Mouse (Mus musculus) 3134 (cell line): Measurements from ENCODE around the gene Fbxl13.

ENCODE experiments used
- DNase-seq: peaks from one replicate; pipeline ENCODE4 v3.0.0-alpha.2; 2011; ENCODE audit warnings: low spot score; ENCODE audit not compliant: insufficient read length; ENCODE audit errors: extremely low read depth

The Fbxl13 gene

DNA sequence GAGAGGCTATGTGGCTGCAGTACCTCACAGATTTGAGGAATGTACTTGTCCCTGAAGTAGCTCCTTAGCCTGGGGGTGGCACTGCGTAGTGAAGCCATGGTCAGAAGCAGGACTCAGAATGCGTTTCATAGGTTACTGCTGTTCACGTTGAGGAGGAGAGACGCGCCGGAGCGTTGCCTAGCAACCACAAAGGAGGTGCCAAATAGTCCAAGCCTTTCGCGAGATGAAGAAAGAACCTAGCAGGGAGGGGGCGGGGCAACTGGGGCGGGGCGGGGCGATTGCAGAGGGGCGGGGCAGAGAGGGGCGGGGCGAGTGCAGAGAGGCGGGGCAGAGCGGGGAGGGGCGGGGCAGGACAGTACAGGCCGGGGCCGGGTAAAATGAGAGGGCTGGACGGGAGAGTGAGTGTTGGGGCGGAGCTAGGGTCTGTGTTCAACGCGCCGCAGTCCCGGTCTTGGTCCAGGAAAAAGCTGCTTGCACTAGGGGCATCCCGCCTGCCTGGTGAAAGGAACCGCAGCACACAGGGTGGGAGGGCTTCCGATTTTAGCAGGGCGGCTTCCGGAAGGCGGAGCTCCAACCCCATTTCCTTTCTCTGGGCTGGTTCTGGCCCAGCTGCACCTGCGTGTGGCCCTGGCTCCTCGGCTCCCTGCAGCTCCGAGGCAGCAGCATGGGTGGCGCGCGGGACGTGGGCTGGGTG lies at the start of gene Fbxl13, which contains the start of gene Armc10:
Fbxl13 (minus strand) TSS at position 196 of the 694 bp plus-strand sequence.
Armc10 (plus strand) TSS at position 375 of the 694 bp plus-strand sequence.
- peak; percentile 84 for DNase-seq

DNA sequence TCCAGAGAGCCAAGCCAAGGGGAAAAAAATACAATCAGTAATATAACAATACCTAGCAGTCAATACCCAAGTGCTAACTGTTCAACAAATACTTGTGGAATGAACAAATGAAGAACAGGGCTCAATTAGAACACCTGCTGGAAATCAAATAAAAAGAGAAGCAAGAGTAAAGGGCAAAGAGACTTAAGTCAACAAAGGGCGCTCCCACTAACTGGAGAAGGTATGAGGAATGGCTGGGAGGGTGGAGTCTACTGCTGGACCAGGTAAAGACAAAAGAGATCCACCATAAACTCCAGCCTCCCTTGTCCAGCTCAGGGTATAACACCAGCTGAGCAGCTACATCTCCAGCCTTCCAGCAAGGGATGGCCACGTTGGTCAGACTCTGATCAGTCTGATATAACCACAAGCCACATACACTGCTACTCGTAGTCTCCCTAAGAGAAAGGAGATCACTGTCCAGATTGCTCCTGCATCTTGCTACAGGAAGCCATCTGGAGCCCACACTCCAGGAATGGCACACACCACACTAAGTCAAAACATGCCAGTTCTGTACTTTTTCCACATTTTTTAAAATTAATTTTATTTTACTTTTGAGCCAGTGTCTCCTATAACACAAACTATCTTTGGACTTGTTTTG lies 49.5 kb upstream of the Fbxl13 start:
- DNase-seq: no peak

DNA sequence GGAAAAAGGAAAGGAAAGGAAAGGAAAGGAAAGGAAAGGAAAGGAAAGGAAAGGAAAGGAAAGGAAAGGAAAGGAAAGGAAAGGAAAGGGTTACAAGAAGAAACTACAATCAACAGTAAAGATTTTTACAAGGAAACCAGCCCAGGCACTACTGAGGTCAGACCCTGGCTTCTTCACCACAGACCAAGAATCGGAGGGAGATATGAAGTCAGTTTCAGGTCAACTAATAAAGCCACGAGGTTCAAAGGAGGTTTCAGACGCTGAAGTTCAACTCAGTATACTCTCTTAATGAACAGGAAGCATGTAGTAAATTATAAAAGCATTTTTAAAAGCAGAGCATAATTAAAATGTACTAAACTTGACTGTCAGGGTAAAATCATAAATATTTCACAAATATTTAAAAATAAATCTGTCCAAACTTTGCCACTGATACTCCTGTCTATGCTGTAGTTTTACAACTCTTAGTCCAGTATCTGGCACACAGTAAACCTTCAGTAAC lies 48.0 kb upstream of the Fbxl13 start:
- DNase-seq: no peak

DNA sequence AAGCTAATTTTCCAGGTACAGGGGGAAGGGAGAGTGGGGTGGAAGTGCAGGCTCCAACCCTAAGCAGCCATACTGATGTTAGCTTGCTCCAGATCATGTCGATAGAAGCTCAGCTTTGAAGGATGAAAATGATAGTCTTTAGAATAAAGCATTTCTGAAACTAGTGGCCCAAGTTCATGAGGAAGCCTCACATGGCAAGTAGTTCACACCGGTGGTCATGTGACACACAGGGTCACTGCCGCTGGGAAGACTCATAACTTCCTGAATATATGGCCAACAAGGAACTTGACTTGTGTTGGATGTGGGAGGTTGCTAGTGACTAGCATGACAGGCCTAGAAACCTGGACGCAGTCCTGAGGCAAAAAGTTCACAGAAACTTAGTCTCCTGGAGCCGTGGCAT lies 46.8 kb upstream of the Fbxl13 start:
- DNase-seq: no peak

DNA sequence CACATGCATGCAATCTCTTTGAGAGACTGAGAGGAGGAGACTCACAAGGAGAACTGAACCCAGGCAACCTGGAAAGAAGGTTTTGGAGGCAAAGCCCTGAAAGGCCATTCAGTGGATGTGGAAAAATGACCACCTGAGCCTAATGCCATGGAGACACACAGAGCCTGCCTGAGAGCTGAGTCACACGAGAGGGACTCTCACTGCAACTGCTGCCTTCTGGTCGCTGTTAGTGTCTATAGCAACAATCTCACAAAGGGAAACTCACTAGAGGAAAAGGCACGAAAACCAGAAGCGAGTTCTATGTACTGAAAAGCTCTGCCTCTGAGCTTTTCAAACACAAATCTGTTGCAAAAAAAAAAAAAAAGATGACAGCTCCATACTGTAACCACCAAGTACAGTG lies 41.6 kb upstream of the Fbxl13 start:
- DNase-seq: no peak

DNA sequence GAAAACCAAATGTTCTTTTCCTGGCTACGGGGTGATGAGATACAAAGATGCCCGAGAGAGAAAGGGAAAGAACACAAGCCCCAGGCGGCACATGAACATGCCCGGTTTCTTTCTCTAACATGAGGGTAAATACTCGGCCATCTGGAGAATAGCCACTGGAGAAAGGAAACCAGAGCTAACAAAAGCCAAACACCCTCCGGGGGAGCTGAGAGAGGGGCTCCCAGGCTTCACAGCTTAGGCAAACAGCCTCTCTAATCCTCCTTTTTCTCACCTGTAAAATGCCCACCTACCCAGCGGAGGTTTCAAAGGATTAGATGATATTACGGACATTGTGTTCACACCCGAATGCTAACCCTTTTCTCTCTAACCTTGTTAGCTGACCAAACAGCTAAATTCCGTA lies 39.6 kb upstream of the Fbxl13 start:
- DNase-seq: no peak

DNA sequence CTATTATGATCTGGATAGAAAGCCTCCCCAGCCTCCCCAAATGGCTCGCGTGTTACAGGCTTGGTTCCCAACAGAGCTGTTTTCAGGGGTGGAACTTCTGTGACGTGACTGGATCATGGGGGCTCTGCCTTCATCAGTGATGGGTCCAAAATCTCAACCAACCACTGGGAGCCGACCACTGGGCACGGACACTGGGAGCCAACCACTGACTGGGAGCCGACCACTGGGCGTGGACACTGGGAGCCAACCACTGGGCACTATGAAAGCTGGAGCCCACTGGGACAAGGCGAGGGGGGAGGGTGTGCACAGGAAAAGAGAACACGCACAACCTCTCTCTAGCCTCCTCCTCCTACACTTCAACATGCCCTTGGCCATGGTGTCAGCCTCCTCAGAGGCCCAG lies 38.4 kb upstream of the Fbxl13 start:
- no peak for DNase-seq

DNA sequence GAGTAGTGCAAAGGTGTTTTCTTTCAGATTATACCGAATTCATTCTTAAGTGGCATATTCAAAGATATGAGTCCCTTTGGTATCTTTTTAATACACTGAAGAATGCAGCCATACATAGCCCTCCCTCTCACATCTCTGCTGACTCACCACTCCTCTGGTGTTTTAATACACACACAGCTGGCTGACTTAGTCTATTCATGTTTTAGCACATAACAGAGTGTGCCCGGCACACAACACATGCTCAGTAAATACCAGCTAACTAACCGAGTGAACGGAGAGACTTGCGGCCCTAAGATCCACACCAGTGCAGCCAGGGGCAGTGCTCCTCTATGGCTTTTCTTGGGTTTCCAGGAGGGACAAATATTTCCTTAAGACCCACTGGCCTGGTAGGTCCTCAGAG lies 35.5 kb upstream of the Fbxl13 start:
- DNase-seq: no peak

DNA sequence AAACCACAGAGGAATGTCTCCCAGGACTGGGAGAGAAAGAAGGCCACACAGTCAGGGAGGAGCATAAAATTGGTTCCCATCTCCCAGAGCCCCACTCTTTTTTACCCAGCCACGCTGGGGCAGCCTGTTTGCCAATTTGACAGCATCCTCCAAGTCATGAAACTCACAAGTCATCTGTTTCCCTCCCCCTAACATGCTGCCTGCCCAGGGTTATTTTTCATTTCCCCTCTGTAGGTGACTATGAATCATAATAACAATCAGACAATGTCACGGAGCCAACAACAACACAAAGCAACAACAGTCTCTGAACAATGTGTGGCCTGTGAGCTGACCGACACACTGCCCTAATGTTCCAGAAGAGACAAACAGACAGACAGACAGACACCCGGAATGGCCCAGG lies 34.6 kb upstream of the Fbxl13 start:
- DNase-seq: no peak

DNA sequence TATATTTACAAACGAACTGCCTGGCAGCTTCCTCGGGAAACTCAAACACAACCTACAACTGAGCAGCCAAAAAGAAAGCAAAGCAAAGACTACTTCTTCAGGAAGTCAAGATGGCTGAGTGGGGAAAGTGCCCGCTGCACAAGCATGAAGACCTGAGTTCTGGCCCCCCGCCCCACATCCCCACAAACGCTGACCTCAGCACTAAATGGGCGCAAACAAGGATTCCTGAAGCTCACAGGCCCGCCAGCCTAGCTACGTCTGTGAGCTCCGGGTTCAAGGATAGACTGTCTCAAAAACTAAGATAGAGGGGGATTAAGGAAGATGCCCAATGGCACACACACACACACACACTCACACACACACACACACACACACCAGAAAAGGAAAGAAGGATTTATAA lies 32.9 kb upstream of the Fbxl13 start:
- no peak for DNase-seq

DNA sequence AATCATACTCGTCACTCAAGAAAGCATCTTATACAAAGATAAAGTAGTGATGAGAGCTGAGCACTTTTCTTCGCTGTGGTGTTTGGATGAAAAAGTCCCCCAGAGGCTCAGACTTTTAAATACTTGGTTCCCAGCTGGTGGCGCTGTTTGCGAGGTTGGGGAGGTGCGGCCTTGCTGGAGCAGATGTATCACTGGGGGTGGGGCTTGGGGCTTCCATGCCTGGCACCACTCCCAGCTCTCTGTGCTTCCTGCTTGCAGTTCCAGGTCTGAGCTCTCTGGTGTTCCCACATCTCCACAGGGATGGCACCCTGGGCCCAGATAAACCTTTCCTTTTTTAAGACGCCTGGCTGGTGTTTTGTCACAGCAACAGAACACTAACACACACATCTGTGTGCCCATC lies 32.5 kb upstream of the Fbxl13 start:
- no peak for DNase-seq

DNA sequence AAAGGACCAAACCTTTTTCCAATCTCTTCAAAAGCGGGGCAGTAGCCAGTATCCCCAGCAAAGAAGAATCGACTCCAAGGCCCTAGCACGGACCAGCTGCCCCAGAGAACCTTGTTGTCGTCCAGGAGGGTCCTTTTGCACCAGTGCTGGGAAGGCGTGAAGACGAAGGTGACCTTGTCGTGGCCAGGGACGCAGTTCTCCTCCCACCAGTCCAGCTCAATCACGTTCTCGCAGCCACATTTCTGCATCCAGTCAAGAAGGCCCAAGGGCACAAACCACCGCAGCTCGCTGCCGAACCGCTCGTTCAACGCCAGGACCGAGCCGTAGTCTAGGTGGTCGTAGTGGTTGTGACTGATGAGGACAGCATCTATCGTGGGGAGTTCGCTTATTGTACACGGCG lies 30.1 kb upstream of the Fbxl13 start:
- DNase-seq: no peak

DNA sequence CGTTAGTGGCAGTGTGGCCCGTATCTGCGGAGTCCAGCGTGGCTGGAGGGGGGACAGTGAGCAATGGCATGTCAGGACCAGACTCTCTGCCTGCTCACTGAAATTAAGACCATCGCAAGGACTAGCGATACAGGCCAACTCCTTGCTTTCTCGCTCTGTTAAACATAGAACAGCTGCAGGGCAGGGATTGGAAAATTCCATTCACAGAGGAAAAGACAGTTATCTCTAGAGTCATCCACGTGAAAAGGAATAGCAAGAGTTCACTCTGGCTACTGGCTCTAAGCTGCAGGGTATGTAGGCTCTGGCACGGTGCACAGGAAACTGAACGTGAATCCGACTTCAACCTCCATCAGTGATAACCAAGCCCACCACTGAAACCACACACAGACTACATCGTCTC lies 29.6 kb upstream of the Fbxl13 start:
- DNase-seq: no peak

DNA sequence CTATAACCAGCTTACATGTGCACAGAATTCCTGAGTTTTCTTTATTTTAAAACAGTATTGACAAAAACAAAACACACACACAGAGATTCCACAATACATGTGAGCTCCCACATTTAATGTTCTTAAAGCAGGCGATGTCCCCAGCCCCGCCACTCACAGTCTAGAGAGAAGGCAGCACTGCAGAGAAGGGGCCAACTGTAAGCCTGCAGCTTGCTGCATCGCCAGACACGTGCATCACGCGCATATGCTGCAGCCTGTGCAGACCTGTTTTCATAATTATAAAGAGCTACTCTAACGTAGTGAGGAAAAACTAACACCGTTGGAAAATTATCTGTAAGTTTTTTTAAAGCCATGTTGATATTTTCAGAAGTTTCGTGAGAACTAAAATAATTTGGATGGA lies 28.3 kb upstream of the Fbxl13 start:
- no peak for DNase-seq

DNA sequence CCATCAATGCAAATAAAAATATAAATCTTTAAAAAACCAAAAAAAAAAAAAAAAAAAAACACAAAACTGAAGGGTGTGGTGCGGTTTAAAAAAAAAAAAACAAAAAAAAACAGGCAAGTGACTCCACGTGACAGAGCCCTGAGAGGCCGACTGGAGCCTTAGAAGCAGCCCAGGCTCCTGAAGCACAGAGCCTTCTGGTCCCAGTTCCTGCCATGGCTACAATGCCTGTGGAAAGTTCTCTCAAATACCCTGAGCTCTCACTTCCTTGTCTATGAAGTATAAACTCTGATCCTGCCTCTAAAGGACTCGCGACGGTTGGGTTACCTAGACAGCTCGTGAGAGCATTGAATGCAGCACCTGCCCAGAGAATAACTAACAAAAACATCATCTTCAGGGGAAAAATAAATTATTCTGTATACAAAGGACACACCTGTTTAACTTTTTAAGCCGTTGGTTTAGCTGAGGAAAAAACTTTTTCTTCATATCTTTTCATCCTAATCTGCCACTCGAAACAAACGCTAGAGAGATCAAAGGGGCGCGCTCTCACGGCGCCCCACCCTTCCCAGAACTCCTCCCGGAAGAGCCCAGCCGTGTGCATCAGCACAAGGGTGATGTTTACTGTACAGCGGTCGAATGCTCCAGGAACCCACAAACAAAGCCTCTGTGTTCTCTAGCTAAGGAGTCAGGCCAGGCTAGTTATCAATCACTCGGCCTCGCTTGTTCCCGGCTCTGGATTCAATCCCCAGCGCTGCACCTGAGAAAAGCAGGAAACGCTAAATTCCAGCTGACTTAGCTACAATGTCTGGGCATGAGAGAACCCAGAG lies 27.6 kb upstream of the Fbxl13 start:
- DNase-seq: no peak

DNA sequence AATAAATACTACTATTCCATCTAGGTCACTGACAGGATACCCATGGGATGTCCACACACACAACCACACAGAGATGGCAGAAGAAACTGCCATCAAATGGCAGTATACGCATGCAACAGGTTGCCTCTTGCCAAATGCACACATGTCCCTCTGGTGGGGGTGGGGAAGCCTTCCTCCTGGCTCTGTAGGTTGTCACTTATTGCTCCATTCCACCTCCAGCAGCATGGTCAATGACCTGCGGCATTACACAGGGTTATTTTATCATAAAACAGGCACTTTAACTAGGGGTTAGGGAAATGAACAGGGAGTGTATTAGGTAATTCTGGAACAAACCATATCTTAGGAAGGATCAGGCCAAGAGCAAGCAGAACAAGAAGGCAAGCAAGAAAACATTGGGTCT lies 23.9 kb upstream of the Fbxl13 start:
- DNase-seq: no peak

DNA sequence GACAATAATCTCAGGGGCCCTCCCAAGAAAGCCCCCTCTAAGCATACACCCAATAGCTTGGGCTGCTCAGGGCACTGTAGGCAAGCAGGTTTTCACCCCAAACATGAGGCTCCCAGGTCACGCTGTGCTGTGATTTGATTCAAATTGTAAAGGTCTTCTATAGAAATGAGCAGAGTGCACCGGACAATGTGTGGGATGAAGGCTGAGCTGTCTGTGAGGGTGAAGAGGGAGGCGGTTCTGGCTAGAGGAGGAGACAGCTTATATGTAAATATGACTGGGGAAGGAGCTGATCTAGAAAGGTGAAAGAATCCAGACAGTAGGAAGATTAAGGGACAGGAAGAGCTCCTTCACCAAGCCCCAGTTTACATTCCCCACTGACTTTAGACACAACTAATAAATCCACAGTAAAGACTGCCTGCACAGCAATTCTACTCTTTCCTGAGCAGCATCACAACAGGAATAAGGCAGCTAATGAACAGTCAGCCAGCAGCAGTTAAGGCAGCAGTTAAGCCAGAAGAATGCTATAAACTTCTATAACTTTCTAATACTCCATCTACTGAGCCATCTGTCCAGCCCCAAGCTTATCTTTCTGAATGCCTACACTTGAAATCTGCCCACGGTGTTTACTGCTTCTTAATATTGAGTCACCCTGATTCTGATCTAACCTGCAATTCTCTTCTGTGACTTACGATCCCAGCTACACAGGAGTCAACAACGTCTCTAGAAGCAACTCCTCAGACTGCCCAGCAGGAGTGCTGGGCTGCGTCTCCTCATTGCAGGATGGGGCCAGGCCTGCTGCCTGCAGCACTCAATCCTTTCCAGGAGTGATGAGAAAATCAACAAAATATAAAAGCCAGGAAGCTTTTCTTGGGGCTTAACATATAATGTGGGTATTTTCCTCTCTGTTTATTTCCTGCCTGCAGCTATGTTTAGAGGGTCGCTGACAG lies 22.0 kb upstream of the Fbxl13 start:
- no peak for DNase-seq

DNA sequence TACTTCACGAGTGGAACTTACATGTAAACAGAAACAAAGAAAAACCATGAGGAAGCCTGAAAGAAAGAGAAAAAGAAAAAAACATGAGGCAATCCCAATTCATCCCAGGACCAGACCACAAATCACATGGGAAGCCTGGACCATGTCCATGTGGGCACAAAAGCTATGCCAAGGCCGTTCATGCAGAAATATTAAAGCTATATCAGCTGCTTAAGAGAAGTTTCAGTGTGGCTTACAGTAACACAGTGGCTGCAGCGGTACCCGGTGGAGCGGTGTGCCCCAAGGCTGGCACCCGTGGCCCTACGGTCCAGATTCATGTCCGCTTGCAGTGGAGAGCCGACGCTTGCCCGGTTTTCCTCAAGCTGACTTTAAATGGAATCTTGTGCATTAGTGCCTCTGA lies 17.6 kb upstream of the Fbxl13 start:
- peak; percentile 58 for DNase-seq

DNA sequence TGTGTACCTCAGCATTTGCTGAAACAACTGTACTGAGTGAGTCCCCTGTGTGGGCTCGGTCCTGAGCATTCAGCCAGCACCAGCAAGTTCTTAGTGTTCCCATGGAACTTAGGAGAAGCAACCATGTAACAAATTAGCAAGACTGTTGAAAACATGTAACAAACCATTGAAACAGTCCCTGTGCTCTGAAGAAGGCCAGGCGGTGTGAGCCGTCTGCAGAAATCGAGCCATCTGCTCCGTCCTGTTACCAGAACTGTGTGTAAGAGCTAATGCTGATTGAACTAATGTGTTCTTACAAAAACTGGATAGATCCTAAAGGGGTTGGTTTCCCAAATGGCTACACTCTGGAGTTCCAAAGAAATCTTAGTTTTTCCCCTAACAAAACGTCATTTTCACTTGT lies 15.4 kb upstream of the Fbxl13 start:
- DNase-seq: no peak

DNA sequence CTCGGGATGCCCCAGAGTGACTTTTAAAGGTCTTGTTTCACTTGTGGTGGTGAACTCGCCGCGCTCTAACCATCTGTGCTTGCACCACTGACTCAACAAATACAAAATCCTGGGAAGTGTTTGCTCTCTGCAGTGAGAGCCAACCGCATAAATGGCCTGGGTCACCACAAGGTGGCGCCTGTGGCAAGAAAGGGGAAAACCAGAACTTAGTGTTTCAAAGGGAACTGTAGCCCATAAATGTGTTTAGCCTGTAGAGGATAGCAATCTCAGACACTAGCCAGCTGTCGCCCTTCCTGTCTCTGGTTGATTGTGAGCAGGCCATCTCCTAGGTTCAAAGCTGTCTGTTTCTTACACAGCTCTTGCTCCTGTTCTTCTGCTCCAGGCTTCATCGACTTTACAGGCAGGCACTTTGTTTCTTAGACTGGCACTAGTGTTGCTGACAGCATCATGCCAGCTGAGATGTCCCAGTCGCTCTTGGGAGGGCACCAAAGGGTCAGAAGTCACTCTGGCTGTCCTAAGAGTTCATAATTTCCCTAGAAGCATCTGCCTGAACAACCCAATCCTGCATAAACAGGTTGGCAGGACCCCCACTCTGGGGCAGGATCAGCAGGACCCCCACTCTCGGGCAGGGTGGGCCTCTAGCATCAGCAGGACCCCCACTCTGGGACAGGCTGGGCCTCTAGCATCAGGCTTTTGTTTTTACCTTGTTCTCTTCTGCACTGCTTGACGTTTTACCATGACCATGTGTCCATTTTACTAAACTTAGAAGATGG lies 13.4 kb upstream of the Fbxl13 start:
- peak; percentile 20 for DNase-seq
